Mouse (Mus musculus) left cerebral cortex, adult 8-10 months (tissue): ENCODE results near the gene Tnip1. TPM values are rescaled to one million over a fixed set of nuclear protein-coding genes. Genes with fewer than 3 reads are reported as not detected.
"Not testable (repeated sequence)": the region's sequence is repeated elsewhere in the genome, so short reads cannot be mapped to it uniquely, and the experiment has no call there.

Source experiments
- DNase-seq, 2 experiments: peaks; one replicate each; pipeline ENCODE4 v3.0.0; 2022; ENCODE audit warnings: low spot score in 2 of 2
- total RNA-seq, 4 experiments: library from RNA; stranded (reverse); gene quantifications; 2 replicates each; pipeline ENCODE4 v1.2.4; 2022

Gene Tnip1
- total RNA-seq, 4 experiments from 2014 or later: 33.0 to 36.3 (median 34.9) TPM

GRCm38 (mm10) chr11:54911201-54911600 lies 51.5 kb downstream of the Tnip1 start:
- DNase-seq: no peak

GRCm38 (mm10) chr11:54910081-54910665 lies 52.5 kb downstream of the Tnip1 start:
- no peak for DNase-seq

DNA sequence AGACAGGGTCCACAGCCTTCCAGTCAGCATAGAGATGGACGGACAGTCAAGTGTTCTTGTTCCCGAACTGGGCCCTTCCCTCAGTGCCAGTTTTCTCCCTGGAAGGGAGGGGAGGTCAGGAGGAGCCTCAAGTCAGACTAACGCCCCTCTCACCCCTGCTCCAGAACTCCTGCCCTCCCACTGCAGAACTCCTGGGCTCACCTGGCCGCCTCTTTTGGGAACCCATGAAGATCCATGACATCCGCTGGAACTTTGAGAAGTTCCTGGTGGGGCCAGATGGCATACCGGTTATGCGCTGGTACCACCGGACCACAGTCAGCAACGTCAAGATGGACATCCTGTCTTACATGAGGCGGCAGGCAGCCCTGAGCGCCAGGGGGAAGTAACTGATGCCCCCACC lies 53.4 kb downstream of the Tnip1 start:
- DNase-seq: no peak

GRCm38 (mm10) chr11:54907259-54907658 lies 55.5 kb downstream of the Tnip1 start:
- no peak for DNase-seq

DNA sequence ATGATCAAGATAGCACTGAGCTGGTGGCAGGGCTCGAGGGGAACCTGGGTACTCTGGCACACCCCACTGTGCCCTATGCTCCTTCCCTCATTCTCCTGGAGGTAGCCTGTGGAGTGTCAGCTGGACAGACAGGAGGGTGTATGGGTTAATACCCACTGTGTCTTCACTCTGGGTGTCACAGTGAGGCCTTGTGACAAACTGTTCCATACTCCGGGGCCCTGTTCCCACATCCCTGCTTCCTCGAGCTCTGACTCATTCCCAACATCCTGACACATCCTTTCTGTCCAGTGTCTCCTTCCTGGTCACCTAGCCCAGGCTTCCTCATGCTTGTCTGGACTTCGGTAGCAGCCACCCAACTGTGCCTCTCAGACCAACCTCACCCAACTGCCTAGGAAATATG lies 56.3 kb downstream of the Tnip1 start:
- DNase-seq: no peak

GRCm38 (mm10) chr11:54905931-54906330 lies 56.8 kb downstream of the Tnip1 start:
- DNase-seq: no peak

- DNase-seq: no peak
Observed at GRCm38 (mm10) chr11:54905086-54905485, 57.6 kb downstream of the Tnip1 start.

DNA sequence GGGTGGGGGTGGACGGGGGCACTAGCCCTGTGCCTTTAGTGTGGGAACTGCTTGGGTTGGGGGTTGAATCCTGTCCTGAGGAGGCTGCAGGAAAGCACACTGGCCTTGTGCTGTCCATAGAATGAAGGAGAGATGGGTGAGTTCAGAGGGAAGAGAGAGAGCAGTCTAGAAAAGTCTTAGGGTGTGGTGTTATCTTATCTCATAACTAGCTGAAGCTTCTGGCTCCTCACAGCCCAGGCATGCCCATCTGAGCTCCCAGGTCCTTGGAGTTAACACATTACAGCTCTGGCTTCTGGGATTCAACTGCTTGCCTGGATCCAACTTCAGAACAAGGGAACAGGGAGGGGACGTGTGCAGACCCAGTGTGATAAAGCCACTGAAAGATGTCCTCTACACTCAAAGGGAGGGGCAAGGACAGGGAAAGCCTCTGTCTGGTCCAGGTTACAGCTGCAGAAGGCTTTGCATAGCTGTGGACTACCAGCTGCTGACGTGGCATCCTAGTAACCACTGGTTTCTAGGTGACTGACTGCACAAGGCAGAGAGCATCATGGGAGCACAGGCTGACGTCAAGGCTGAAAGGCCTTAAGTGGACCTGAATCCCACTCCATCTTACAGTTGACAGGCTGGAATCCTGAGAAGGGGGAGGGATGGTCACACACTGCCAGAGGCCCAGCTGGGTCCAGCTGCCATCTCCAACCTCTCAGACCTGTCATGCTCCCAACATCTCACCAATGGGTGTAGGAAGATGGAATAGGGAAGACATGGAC lies 58.6 kb downstream of the Tnip1 start:
- no peak for DNase-seq

DNA sequence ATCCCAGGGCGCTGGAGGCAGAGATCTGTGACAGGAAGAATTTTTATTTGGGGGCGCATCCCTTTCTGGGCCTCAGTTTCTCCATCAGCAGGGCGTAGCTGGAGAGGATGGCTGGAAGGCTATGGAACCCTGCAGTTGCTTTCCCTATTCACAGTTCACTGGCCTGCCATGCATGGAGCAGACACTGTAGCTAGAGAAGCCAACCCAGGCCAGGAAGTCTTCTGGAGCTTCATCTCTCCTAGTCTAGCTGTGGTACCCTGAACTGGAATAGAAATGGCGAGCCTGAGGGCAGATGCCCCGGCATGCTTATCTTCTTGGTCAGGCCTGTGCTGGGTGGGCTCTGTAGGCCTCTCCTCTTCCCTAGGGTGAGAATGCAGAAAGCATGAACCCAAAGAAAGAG lies 59.4 kb downstream of the Tnip1 start:
- no peak for DNase-seq

DNA sequence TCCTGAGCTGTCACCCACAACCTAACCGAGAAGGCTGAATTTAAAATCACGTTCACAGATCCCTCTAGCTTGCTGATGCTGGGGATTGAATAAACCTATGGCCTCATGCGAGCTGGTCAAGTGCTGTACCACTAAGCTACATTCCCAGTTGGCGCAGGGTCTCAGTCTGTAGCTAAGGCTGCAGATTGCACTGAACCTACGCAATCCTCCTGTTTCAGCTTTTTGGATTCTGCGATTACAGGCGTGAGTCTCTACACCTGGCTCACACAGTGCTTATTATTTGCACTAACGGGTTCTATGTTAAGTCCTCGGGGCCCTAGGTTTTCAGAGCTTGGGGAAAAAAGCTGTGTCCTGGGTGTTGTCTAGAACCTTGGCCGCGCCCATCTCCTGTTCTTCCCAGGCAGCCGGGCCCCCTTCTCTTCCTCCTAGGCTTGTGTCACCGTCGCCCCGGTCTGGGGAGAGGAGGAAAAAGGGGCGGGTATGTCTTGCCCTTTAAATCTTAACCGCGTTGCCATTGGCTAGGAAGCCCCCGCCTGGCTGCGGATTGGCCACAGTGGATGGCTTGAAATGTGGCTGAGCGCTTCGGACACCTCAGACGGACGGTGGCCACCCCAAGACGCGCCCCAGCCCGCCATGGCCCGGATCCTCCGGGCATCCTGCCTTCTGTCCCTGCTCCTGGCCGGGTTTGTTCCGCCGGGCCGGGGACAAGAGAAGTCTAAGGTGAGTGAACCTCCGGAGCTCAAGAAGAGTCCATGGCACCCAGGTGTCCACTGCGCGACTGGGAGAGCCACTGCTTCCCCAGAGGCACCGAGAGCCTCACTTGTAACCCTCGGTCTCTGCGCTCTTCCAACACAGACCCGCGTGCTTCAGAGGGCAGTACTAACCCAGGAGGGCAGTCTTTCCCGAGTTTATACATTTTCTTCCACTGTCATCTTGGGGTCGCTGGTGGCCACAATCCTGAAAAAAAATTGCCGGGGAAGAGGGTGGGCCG lies 60.1 kb downstream of the Tnip1 start, which contains the start of gene Gpx3:
Gpx3 (plus strand) TSS at position 121 of the 991 bp plus-strand sequence.
- DNase-seq: peak; percentile 21 to 59

- no peak for DNase-seq
Observed at GRCm38 (mm10) chr11:54899657-54900056, 63.1 kb downstream of the Tnip1 start.

DNA sequence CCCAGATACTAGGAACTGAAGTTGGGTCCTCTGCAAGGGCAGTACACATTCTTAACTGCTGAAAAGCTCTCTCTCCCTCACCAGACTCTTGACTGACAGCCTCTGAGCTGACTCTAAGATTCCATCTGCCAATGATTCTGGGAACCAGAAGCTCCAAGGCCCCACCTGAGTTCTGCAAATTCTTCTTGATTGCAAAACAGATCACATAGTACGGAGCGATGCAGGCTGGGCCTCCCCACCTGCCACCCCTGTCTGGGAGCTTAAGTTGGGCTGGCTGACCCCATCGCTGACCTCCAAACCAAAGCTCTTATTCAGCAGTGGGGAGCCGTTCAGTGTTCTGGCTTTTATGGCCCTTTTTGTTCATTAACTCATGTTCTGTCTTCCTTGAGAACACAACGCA lies 65.2 kb downstream of the Tnip1 start:
- no peak for DNase-seq

DNA sequence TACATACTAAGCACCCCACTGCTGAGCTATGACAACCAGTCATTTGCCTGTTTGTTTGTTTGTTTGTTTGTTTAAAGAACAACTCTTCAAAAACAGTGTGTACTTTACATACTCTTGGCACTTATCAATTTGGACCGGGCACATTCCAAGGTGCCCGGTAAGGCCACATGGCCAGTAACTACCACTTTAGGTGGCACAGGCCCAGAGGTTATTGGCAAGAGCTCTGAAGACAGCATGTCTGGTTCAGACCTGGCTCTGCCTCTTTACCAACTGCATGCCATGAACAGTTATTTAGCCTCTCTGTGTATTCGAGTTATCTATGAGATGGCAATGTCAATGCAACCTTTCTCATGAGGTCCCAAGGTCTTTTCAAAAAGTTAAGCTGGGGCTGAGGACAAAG lies 66.1 kb downstream of the Tnip1 start:
- not testable (repeated sequence) for DNase-seq

DNA sequence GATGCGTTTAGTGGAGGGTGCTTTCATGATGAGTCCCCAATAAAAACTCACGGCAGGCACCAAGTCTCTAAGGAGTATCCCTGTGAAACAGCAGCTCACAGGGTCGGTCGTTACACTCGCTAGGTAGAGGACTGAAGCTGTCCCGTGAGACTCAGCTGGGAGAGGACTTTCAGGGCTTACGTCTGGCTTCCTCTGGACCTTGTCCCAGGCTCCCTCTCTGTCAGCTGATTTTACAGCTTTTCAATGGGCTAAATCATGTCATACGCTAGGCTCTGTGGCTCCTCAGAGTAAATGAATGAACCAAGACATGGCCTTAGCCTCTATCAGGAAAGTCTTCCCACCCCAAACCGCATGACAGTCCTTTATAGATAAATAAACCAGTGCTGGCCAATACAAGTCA lies 68.1 kb downstream of the Tnip1 start:
- no peak for DNase-seq

DNA sequence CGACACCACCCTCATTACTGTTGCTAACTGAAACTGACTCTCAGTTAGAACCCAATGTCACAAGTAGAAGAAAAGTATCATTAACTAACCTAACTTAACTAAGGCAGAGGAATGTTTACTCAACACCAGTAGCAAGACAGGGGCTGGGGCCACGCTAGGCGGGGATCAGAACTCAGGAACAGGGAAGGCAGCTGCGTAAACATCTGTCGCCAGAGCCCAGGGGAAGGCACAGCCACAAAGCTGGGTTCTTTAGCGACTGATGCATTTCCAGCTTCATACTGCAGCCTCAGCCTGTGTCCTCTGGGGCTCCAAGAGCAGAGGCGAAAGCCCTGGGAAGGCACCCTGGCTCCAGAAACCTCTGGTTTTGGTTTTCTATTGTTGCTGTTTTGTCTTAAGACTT lies 70.6 kb downstream of the Tnip1 start:
- no peak for DNase-seq

DNA sequence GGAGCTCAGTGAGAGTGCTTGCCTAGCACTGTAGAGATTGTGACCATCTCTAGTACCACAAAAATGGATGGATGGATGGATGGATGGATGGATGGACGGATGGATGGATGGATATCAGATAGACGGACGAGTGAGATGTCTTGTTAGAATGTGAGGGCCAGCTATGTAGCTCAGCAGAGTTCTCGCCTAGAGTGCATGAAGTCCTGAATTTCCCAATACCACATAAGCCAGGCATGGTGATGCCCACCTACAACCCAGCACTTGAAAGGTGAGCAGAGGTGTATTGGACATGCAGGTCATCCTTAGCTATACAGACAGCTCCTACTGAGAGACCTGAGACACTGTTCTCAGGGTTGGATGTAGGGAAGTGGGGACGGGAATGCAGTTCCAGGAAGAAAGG lies 71.4 kb downstream of the Tnip1 start:
- DNase-seq: no peak

DNA sequence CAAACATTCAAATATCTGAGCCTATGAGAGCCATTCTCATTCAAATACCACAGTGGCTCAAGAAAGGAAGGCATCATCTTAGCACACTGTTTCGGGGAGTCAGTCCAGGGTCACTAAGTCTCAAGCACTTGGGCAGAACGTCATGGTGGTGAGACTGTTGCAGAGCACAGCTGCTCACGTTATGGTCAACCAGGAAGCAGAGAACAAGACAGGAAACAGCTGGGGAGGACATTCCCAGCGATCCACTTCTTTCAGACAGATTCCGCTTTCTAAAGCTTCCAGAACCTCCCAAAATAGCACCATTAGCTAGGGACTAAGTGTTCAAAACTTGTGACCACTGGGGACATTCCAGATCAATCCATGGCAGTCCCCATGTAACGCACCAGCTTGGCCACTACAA lies 74.8 kb downstream of the Tnip1 start:
- no peak for DNase-seq

GRCm38 (mm10) chr11:54885406-54885805 lies 77.3 kb downstream of the Tnip1 start:
- DNase-seq: no peak

DNA sequence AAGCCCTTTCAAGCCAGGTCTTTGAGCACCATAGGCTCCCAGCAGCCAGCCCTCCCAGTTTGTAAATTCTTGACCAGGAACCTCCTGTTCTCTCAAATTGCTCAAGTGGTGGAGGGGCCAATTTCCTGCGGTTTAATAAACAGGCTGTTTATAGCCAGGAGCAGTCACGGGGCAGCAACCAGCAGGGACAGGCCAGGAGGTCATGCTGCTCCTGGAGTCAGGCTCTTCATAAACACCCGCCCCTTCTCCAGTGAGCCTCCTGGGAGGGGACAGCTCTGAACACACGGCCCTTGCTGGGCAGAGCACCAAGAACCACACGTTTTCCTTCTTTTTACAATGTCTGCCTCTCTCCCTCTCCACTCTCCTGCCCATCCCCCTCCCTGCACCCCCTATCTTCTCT lies 77.8 kb downstream of the Tnip1 start:
- no peak for DNase-seq

GRCm38 (mm10) chr11:54884197-54884828 lies 78.4 kb downstream of the Tnip1 start:
- no peak for DNase-seq

DNA sequence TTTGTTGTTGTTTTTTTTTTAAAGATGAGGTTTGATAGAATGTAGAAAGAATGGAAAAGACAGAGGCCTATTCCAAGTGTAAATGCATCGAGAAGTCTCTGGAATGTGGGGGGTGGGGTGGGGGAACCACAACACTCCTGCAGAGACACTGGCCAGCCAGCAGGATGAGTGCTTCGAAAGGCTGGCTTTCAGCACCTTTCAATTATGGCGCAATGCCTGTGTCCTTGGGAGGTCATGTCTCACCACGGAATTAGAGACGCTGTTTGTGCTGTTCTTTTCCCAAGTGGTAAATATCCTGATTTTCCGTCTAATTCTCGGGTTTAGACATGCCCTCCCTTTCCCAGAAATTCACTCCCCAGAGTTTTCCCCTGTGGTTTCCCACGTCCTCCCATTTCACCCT lies 80.0 kb downstream of the Tnip1 start:
- no peak for DNase-seq
